Comparison of ENCODE assay signal across 13 mouse cellular contexts in the genomic region with DNA sequence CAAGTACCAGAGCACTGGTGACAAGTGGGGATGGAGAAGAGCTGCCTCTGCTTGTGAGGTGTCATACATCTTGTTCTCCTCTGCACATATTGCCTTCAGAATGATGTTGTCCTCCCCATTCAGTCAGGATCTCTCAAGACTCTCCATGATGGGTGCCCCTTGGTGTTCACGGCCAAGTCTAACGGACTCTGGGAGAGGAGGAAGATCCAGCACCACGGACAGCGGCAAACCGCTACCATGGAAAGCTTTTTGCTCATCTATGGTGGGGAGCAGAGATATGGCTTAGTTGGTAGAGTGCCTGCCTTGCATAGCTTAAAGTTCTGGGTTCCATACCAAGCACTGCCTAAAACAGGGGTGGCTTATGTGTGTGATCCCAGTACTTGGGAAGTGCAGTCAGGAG. TPM values are rescaled to one million over a fixed set of nuclear protein-coding genes. Genes with fewer than 3 reads are reported as not detected.
DNase-seq lines count a peak whose midpoint lies in the region; TF ChIP-seq lines count a peak whose summit lies in the region.
"Had no signal": no experiment of that assay in that cellular context is flagged by ENCODE, and none has a peak within 500 bp of the region (broad histone marks: within the 10 kb centered on the region; RNA-seq: fewer than 3 reads in every experiment).

No protein-coding gene starts in this region.

- H3ac ChIP-seq in myocyte (ENCODE audit: control insufficient read depth, insufficient read length): no peak overlapping the region

- peak; percentile 38 for DNase-seq in adrenal gland, postnatal 10 days
- no peak for DNase-seq in adrenal gland, adult (ENCODE audit: inconsistent age in 2 of 2, low spot score in 1 of 2)
- DNase-seq in kidney, postnatal 10 days: peak; percentile 68
- DNase-seq in kidney, adult 18-20 months: no peak
- peak; percentile 74 for DNase-seq in embryo, embryonic 10.5 days (ENCODE audit: low spot score)
- no peak for DNase-seq in cerebellum, postnatal 36 days
- no peak for DNase-seq in left cerebral cortex, postnatal 36 days (ENCODE audit: low spot score in 2 of 2)
- DNase-seq: lung, postnatal 4 days; right cerebral cortex, postnatal 4 days had no signal

- no peaks in the 10 kb centered on the region for H3K79me2 ChIP-seq in myocyte (ENCODE audit: control insufficient read depth, insufficient read depth)

- no peak overlapping the region for H3K4me2 ChIP-seq in myocyte (ENCODE audit: low read depth)
- H3K4me2 ChIP-seq: hindbrain, embryonic 13.5 days; limb, embryonic 13.5 days; neural tube, embryonic 12.5 days had no signal

- H3K27me3 ChIP-seq in myocyte (ENCODE audit: control insufficient read depth, insufficient read depth, insufficient read length): peaks cover 7% of the 10 kb centered on the region
- H3K27me3 ChIP-seq: hindbrain, embryonic 13.5 days; neural tube, embryonic 12.5 days had no signal

- TF ChIP-seq POLR2A in myocyte (IDR thresholded peaks at IDR 0.05; ENCODE audit: insufficient read length, low read depth): no peak

- intact Hi-C loops in left cerebral cortex, postnatal 36 days (cut with DNase I): no loop called here

- no peaks in the 10 kb centered on the region for H3K36me3 ChIP-seq in myocyte (ENCODE audit: control insufficient read depth, insufficient read depth)
- H3K36me3 ChIP-seq: hindbrain, embryonic 13.5 days; limb, embryonic 13.5 days; neural tube, embryonic 12.5 days had no signal

- H3K4me3 ChIP-seq in myocyte: no peak overlapping the region
- H3K4me3 ChIP-seq: hindbrain, embryonic 13.5 days; limb, embryonic 13.5 days; neural tube, embryonic 12.5 days had no signal

TF ChIP-seq in myocyte, 11 proteins besides CTCF, POLR2A, EP300 and RAD21:
- TF ChIP-seq USF1 (IDR thresholded peaks at IDR 0.05; ENCODE audit: low read depth) (no peak), REST (IDR thresholded peaks at IDR 0.05; ENCODE audit: insufficient read depth, insufficient read length) (peak; percentile 91)

RNA-seq across cellular contexts. Expression of gene Cacng4, which starts 22.8 kb away (rescaled TPM):
- 1 to 10 TPM; 4.5 TPM for total RNA-seq in adrenal gland, postnatal 10 days (2021)
- 0.14 TPM for polyA plus RNA-seq in myocyte (2012; fragmentation: generic; extraction: Trizol)
- total RNA-seq in left cerebral cortex, postnatal 36 days (2021): 10 to 100 TPM; 30.7 to 31.8 TPM

Comparison
In these comparisons a context has a peak if more than half of its experiments do, and no peak if none do; other contexts are left out.
1. DNase-seq: peak in adrenal gland, postnatal 10 days (single experiment), kidney, postnatal 10 days (single experiment) and embryo, embryonic 10.5 days (single experiment); none in adrenal gland, adult (0 of 2), kidney, adult 18-20 months (single experiment), cerebellum, postnatal 36 days (0 of 2) and left cerebral cortex, postnatal 36 days (0 of 2).
2. RNA of gene Cacng4, which starts 22.8 kb away (total RNA-seq): 30.7 to 31.8 TPM in left cerebral cortex, postnatal 36 days; 4.5 TPM in adrenal gland, postnatal 10 days; every median in the first group is over 4 times any median in the second.